In genomic region chr7:31151301-31152241, GRCm38 (mm10) we compare ENCODE assay signal across 7 mouse cellular contexts. TPM values are rescaled to one million over a fixed set of nuclear protein-coding genes. Genes with fewer than 3 reads are reported as not detected.
DNase-seq lines count a peak whose midpoint lies in the region; ATAC-seq lines count a peak whose summit lies in the region.

No protein-coding gene starts in this region.

- no peaks in the 10 kb centered on the region for H3K27me3 ChIP-seq in hindbrain, embryonic 13.5 days
- no peaks in the 10 kb centered on the region for H3K27me3 ChIP-seq in limb, embryonic 13.5 days
- H3K27me3 ChIP-seq in midbrain, embryonic 13.5 days: no peaks in the 10 kb centered on the region

- peak; percentile 59 for ATAC-seq in hindbrain, embryonic 13.5 days (ENCODE audit: low FRiP score)
- peak; percentile 70 for ATAC-seq in limb, embryonic 13.5 days (ENCODE audit: low FRiP score, low read depth)
- ATAC-seq in midbrain, embryonic 13.5 days: peak; percentile 51

- peak; percentile 60 for DNase-seq in MN1 (ENCODE audit: low spot score)
- peak; percentile 58 to 67 for DNase-seq in frontal cortex, postnatal 10 days (ENCODE audit: low spot score in 2 of 2)
- DNase-seq in spleen, postnatal 36 days (ENCODE audit: low spot score in 2 of 2): peak; percentile 70 to 77

- H3K27ac ChIP-seq in brown adipose tissue, adult 24 weeks (replicated peaks; ENCODE audit: low read depth, low read length): peak overlapping the region; percentile 94
- H3K27ac ChIP-seq in hindbrain, embryonic 13.5 days: peak overlapping the region; percentile 100
- peak overlapping the region; percentile 95 for H3K27ac ChIP-seq in limb, embryonic 13.5 days
- H3K27ac ChIP-seq in midbrain, embryonic 13.5 days: peak overlapping the region; percentile 99

- WGBS in hindbrain, embryonic 13.5 days: 15% methylated on average over 23 of the region's 23 CpGs
- WGBS in limb, embryonic 13.5 days: 15% methylated on average over 23 of the region's 23 CpGs
- 18% methylated on average over 23 of the region's 23 CpGs for WGBS in midbrain, embryonic 13.5 days

- H3K4me2 ChIP-seq in hindbrain, embryonic 13.5 days: peak overlapping the region; percentile 74
- H3K4me2 ChIP-seq in limb, embryonic 13.5 days (replicated peaks): peak overlapping the region; percentile 87
- peak overlapping the region; percentile 83 for H3K4me2 ChIP-seq in midbrain, embryonic 13.5 days (replicated peaks)

- H3K4me1 ChIP-seq in brown adipose tissue, adult 24 weeks (ENCODE audit: control insufficient read depth, insufficient read depth, insufficient read length, low read length): peaks cover 23% of the 10 kb centered on the region
- peaks cover 42% of the 10 kb centered on the region for H3K4me1 ChIP-seq in hindbrain, embryonic 13.5 days (replicated peaks)
- peaks cover 47% of the 10 kb centered on the region for H3K4me1 ChIP-seq in limb, embryonic 13.5 days
- H3K4me1 ChIP-seq in midbrain, embryonic 13.5 days (replicated peaks): peaks cover 39% of the 10 kb centered on the region

- H3K4me3 ChIP-seq in brown adipose tissue, adult 24 weeks (ENCODE audit: insufficient read depth, low read depth, low read length): peak overlapping the region; percentile 63
- H3K4me3 ChIP-seq in hindbrain, embryonic 13.5 days: peak overlapping the region; percentile 79
- H3K4me3 ChIP-seq in limb, embryonic 13.5 days: peak overlapping the region; percentile 87
- H3K4me3 ChIP-seq in midbrain, embryonic 13.5 days (replicated peaks): peak overlapping the region; percentile 95

- H3K36me3 ChIP-seq in hindbrain, embryonic 13.5 days: peaks cover 9% of the 10 kb centered on the region
- peaks cover 9% of the 10 kb centered on the region for H3K36me3 ChIP-seq in limb, embryonic 13.5 days
- peaks cover 11% of the 10 kb centered on the region for H3K36me3 ChIP-seq in midbrain, embryonic 13.5 days

- no peaks in the 10 kb centered on the region for H3K9me3 ChIP-seq in hindbrain, embryonic 13.5 days
- no peaks in the 10 kb centered on the region for H3K9me3 ChIP-seq in limb, embryonic 13.5 days
- H3K9me3 ChIP-seq in midbrain, embryonic 13.5 days: no peaks in the 10 kb centered on the region

- peak overlapping the region; percentile 100 for H3K9ac ChIP-seq in hindbrain, embryonic 13.5 days
- H3K9ac ChIP-seq in limb, embryonic 13.5 days: peak overlapping the region; percentile 96
- H3K9ac ChIP-seq in midbrain, embryonic 13.5 days (replicated peaks): peak overlapping the region; percentile 99

RNA-seq across cellular contexts. Expression of gene Gramd1a, which starts 4.1 kb away (rescaled TPM):
- 24.7 and 34.9 TPM in 2 replicates for polyA plus RNA-seq in brown adipose tissue, adult 24 weeks (2012; ENCODE audit: insufficient read depth, insufficient read length, missing spikeins)
- 227 and 231 TPM in 2 replicates for polyA plus RNA-seq in hindbrain, embryonic 13.5 days (2015; fragmentation: Nextera tagmentation; extraction: Ambion mirVana)
- polyA plus RNA-seq in limb, embryonic 13.5 days (2015; fragmentation: Nextera tagmentation; extraction: Ambion mirVana): 79.8 and 83.2 TPM in 2 replicates
- 213 and 241 TPM in 2 replicates for polyA plus RNA-seq in midbrain, embryonic 13.5 days (2015; fragmentation: Nextera tagmentation; extraction: Ambion mirVana)

RNA-seq across cellular contexts. Expression of gene Scn1b, which starts 24.8 kb away (rescaled TPM):
- 25.9 and 30.4 TPM in 2 replicates for polyA plus RNA-seq in brown adipose tissue, adult 24 weeks (2012; ENCODE audit: insufficient read depth, insufficient read length, missing spikeins)
- 4.7 and 5.2 TPM in 2 replicates for polyA plus RNA-seq in hindbrain, embryonic 13.5 days (2015; fragmentation: Nextera tagmentation; extraction: Ambion mirVana)
- 4.1 and 4.5 TPM in 2 replicates for polyA plus RNA-seq in limb, embryonic 13.5 days (2015; fragmentation: Nextera tagmentation; extraction: Ambion mirVana)
- polyA plus RNA-seq in midbrain, embryonic 13.5 days (2015; fragmentation: Nextera tagmentation; extraction: Ambion mirVana): 1.2 and 2.7 TPM in 2 replicates

RNA-seq across cellular contexts. Expression of gene Hpn, which starts 36.5 kb away (rescaled TPM):
- polyA plus RNA-seq in brown adipose tissue, adult 24 weeks (2012; ENCODE audit: insufficient read depth, insufficient read length, missing spikeins): not detected in 2 replicates
- 0.65 and 0.78 TPM in 2 replicates for polyA plus RNA-seq in hindbrain, embryonic 13.5 days (2015; fragmentation: Nextera tagmentation; extraction: Ambion mirVana)
- polyA plus RNA-seq in limb, embryonic 13.5 days (2015; fragmentation: Nextera tagmentation; extraction: Ambion mirVana): 3.0 and 3.2 TPM in 2 replicates
- 0.18 and 0.59 TPM in 2 replicates for polyA plus RNA-seq in midbrain, embryonic 13.5 days (2015; fragmentation: Nextera tagmentation; extraction: Ambion mirVana)

Comparison
In these comparisons a context has a peak if more than half of its experiments do, and no peak if none do; other contexts are left out.
1. Peak in every context shown above with its lines: DNase-seq, ATAC-seq, H3K4me3 ChIP-seq and H3K27ac ChIP-seq.